Mouse (Mus musculus) cerebellum, adult 11-12 months (tissue): Measurements from ENCODE around the gene Wfdc8.

Experiments used
- DNase-seq: peaks from one replicate; pipeline ENCODE4 v3.0.0; 2022

Wfdc8 gene

GRCm38 (mm10) chr2:164562391-164563188 is 50.8 kb downstream of the Wfdc8 start, which contains the start of gene Wfdc2:
Wfdc2 (plus strand) TSS chr2:164562413.
- no peak for DNase-seq

DNA sequence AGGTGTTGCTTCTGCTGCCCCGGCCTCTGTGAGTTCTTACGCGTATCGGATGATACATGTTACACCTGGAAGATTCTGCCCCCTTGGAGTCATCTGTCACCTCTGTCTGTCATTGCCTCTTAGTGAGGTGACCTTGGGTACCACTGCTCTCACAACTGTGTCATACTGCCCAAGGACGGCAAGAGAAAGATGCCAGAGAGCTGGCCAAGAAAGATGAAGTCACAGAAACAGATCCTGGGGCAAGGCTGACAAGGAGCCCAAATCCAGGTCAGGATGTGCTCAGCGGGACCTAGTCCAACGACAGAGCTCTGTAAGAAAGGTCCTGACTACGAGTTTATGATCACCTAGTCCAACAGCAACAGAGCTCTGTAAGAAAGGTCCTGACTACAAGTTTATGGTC is 53.3 kb downstream of the Wfdc8 start:
- DNase-seq = no peak

DNA sequence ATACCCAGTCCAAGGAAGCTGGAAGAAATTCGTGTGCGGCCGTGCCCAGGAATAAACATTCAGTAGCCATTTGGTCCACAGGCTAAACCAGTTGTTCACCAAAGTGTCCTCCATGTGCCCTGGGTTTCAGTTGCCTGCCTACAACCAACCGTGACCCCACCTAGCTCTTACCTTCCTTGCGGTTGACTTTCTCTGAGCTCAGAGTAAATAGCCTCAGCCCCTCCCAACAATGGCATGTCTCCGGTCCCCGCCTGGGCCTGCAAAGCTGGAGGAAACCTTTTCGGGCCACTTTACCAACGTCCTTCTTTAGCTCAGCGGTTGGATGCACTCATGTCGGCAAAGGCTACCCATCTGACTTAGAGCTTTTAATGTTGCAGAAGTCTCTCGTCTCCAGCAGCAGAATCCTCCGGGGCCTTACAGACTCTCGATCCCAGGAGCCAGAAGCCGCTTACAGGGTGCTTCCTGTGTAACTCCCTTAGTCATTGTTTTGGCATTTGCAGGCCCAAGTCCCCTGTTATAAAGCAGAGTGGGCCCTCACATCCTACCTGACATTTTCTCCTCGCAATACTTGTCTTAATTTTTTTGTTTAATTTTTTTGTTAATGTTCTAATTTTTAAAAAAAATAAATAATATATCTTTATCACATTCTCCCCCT is 54.3 kb downstream of the Wfdc8 start:
- DNase-seq = no peak

- DNase-seq = no peak
These were observed 55.0 kb downstream of the Wfdc8 start for GRCm38 (mm10) chr2:164558426-164558825.

GRCm38 (mm10) chr2:164551502-164551901 is 61.9 kb downstream of the Wfdc8 start:
- no peak for DNase-seq

DNA sequence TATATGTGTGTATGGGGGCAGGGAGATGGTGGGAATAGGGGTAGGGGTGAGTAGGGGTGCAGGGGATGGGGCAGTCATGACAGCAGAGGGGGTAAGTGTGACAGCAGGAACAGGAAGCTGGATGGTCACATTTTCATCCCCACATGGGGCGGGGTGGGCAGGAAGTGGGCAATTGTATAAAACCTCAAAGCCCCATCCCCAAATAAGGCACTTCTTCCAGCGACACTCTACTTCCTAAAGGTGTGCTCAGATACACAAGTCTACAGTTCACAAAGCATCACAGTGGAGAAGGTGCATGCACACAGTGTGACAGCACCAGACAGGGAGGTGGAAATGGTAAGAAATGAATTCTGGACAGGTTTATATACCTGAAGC is 62.5 kb downstream of the Wfdc8 start:
- DNase-seq = no peak

GRCm38 (mm10) chr2:164549963-164550894 is 63.2 kb downstream of the Wfdc8 start:
- DNase-seq = no peak

- no peak for DNase-seq
These were observed 64.1 kb downstream of the Wfdc8 start for GRCm38 (mm10) chr2:164549338-164549737.
